Mouse (Mus musculus) retina, postnatal 7 days (tissue): ENCODE data around the gene Grik5.

ENCODE experiments used
- DNase-seq: peaks from one replicate; pipeline ENCODE4 v3.0.0-alpha.2; 2012; ENCODE audit warnings: low read depth, low spot score

The Grik5 gene

DNA sequence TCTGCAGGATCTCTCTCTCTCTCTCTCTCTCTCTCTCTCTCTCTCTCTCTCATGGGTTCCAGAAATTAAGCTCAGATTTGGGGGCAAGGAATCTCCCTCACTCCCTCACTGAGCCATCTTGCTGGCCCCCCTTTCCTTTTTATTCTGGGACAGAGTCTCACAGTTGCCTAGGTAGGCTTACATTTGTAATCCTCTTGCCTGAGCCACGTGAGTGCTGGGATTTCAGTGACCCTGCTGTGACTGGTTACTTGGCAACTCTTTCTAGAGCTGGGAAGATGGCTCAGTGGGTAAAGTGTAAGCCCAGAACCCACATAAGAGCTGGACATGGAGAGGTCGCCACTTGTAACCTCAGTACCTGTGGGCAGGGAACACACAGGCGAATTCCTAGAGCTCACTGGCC is 40.6 kb downstream of the Grik5 start:
- peak; percentile 70 for DNase-seq

DNA sequence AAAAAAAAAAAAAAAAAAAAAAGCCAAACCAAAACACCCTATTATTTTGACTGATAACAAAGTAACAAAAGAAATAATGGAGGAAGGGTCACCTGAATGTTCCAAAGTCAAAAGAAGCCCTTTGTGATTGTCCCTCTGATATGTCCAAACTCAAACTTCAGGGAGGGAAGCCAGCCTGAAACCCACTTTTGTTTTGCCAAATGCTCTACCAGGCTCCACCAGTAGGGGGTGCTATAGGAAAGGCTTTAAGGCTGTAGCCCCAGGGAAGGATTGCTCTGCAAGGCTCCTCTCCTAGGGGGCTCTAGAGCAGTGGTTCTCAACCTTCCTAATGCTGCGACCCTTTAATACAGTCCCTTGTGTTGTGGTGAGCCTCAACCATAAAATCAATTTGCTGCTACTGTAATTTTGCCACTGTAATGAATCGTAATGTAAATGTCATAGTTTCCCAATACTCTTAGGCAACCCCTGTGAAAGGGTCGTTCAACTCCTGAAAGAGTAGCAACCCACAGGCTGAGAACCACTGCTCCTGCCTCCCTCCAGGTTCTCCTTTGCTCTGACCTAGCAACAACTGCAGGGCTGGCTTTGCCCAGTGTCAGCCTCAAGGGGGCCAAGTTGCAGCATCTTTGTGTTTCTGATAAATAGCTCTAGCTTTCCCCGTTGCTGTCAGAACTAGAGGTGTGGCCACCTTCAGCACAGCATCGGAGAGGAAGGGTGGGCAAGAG is 42.0 kb downstream of the Grik5 start:
- DNase-seq = peak; percentile 81

DNA sequence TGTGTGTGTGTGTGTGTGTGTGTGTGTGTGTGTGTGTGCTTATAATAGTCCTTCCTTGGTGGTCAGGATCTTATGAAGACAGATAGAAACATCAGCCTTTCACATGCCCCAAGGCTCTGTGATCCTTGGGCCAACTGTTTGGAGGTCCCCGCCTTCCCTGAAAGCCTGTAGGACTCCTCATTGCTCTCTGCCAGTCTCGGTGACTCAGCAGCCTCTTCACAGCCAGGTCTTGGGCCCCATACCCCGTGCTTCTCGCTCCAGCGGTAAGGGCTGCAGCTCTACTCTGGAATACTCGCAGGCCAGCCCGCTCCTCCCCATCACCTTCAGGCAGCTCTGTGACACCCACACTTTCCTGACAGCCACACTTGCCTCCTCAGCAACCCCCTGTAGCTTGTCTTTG is 45.7 kb downstream of the Grik5 start:
- DNase-seq = no peak

DNA sequence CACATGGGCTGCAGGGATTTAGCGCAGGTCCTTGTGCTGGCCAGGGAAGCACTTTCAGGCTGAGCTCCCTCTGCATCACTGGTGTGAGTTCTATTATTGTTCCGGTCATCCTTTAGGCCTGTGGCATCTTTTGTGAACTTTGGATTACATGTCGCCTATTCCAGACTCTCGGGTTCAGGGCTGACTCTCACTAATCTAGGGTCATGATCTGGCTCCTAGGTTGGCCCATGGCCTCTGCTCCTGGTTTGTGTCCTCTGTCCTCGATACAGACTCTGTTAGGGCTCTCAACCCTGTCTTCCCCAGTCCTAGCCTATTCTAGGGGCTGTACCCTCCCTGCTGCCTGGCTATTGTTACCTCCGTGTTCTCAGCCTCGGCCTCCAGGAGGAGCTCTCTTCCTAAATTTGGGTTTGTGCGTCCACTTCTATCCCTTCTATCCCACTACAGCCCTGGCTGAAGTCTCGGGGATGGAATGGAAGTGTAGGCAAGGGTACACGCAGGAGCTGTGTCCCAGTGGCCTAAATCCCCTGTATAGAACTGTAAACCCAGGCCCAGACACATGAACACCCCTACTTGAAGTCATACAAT is 46.2 kb downstream of the Grik5 start:
- DNase-seq = no peak

DNA sequence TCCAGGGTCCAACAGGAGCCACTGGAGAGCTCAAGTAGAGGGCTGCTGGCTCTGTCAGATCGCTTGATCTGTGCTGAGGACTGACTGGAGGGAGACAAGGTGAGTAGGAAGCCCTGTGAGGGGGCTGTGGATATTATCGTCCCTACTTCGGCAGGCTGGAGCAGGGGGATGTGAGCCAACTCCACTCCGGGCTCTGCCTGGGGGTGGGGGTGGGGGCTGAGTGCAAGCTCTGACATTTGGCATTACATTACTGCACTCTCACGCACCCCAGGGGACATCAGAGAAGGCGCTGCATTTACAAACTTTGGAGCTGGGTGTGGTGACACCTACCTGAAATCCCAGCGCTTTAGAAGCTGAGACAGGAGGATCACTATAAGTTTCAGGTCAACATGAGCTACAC is 60.6 kb downstream of the Grik5 start:
- no peak for DNase-seq

DNA sequence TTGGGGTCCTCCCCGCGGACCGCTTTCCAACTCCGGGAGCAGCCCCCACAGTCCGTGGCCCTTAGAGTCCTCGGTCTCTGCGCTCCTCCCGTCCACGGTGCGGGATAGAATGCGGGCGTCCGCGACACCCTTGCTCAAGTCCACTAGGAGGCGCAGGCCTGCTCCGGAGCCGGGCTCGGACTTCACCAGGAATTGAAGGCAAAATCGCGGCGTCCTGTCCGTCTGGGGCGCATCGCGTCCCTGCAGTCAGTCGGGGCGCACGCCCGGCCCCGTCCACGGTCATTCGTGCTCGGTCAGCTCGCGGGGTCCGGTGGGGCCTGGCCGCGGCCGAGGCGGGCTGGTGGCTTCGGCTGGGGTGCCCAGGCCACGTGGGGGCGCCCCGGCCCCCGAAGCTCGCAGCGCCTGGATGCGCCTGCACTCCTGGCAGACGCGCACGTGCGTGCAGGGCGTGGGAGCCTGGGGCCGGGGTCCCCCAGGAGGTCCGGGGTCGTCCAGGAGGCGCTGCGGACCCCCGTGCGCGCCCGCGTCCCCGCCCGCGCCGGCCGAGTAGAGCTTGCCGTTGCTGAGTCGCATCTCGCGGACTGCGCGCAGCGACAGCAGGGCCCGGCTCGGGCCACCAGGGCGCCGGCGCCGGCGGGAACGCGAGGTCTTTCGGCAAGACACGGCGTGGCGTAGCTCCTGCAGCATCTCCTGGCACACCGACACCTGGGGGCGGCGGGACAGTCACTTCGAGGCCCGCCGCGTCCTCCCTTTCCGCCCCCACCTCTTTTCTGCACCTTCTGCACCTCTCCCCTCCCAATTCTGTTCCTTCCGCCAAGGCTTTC is 61.8 kb downstream of the Grik5 start:
- DNase-seq = no peak

DNA sequence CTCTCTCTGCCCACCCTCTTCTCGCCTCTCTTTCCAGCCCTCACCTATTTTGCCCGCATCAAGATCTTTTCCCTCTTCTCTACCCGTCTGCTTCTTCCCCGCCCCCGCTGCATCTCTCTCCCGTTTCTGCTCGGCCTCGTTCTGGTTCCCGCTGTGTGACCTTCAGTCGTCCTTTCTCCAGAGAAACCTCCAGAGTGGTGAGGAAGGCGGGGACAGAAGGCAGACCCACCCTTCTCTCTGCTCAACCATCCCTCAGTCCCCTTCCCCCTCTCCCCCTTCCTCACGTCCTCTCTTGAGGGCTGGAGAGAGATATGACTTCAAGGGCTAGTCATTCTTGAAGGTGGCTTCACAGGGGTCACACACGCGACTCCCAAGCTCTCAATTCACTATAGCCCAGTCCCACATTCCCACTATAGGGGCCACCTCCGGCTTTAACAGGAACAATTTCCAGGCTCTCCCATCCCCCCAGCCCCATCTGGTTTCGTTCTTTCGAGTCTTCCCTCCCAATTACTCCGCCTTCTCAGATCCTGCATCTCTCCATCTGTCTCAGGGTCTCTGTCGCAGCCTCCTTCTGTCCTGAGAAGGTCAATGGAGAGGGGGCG is 62.9 kb downstream of the Grik5 start:
- DNase-seq = no peak

DNA sequence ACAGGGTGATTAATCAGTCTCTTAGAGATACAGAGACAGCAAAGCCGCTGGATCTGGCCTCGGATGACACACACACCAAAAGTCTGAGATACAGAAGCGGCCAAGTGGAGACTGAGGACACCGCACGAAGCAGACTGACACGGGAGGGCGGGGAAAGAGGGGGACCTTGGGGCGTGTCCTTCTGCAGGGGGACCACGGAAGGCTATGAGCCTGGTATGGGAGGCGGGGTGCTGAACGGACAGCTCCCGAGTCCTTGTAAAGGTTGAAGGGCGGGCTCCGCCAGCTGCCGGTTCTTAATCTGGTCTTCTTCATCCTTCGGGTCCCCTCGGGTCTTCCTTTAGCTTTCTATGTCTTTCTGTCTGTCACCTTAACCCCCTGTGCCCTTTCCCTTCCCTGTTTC is 63.5 kb downstream of the Grik5 start:
- DNase-seq = no peak

DNA sequence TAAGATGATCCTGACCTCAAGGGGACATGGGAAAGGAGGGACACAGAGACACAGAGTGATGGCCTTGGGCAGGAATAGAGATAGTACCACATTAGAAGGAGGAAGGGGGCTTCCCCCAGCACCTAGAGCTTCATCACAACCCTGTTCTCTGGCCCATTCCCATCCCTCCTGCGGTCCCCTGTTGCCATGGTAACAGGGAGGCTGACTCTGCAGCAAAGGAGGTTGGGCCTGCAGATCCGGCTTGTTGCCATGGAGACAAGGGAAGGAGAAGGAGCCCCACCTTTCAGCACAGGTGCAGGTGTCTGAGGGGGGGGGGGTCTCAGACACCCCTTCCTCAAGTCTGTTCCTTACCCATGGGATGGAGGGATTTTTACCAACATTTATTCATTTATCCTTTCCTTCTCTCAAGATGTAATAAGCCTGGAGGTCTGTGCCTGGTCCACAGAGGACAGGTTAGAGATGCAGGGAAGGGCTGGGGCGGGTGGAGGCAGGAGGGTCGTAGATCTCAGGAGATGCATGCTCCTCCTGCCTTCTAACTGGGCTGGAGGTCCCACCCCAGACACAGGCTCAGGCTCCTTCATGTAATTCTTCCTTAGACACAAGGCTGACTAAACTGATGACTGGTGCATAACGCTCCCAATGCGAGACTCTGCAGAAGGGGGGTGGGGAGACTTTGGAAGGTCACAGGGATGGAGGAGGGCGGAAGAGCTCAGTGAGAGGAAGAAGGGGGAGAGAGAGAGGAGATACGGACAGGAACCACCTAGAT is 64.4 kb downstream of the Grik5 start:
- DNase-seq = no peak

DNA sequence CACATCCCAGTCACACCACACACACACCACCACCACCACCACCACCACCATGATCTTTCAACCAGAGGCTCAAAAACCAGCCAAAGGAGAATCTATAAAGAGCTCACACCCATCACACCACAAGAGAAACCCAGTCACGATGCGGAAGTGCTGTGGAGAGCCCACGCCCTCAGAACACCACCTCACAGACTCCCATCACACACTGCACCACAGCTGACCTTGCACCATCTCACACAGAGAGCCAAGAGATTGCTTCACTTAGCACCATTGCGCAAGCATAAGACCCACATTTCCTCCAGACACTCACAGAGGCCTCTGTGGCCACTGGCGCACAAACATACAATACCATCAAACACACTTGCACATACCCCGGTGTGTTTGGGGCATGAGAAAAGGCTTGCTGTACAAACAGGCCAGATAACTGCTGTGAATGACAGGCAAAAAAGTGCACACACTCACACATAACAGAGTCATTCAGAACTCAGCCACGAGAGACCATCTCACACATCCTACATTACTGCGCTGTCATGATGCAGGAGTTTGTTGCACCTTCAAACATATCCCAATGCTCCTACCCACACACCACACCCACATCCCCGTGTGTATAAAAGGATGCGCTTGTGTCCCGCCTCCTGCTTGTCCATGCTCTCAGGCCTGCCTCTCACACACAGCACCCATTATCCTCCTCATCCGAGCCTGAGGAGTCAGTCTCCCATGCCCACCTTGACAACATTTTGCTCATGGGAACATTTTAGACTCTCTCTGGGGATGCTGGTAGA is 65.4 kb downstream of the Grik5 start:
- DNase-seq = no peak

DNA sequence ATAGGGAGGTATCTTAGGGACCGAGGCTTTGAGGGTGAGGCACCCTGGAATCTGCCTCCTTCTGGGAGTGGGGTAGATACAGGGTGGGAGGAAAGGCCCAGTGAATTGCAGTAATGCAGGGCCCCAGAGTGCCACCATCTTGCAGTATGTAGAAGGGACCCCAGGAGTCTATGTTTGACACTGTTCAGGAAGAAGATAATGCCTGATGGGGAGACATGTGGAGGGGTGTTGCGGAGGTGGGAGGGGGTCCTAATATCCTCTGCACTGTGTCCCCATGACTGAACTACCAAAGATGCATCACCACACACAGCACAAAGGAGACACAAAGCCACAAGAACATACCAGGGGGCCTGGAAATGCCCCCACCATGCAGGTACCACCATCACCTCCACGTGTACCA is 66.0 kb downstream of the Grik5 start:
- DNase-seq = no peak

DNA sequence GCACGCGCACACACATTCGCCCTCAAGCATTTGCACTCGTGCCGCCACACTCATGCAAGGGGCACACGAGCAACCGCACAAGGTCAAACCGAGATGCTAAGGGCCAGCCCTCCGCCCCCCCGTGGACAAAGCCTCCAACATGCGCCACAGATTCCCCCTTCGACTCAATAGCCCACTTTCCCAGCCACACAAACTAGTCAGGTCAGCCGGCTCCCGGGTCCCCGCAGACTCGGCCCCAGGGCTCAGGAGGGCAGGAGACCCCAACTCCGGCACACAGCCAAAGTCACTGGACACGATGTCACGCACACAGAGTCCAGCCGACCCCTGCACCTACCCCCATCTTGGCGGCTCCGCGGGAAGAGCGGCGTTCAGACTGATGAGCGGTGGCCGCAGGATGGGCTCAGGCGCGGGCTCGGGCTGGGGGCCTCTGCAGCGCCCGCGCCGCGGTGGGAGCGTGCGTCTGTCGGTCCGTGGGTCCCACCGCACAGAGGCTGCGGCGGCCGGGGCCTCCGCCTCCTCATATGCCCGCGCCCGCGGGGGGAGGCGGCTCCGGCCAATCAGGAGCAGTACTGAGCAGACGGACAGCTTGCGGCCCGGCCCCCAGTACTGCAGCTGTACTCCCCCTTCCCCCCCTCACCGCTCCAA is 66.6 kb downstream of the Grik5 start, which contains the start of gene Atp1a3:
Gene Atp1a3 (minus strand): TSS at position 538 of the 645 bp plus-strand sequence.
- peak; percentile 64 for DNase-seq

DNA sequence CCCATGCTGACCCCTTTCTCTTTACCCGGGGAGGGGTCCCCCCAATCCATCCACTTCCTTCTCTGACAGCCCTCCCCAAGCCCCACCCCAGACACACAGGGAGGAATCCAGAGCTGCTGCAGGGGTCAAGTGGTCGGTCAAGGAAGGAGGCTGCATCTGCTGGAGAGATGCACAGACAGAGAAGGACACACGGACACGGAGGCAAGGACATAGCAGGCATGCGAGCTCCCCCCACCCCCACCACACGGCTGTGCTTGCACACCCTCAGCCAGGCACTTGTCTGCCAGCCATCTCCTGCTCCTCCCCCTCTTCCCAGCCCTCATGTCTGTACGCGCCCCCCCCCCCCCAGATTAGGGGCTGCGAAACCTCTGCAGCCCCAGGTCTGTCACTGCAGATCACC is 67.3 kb downstream of the Grik5 start:
- no peak for DNase-seq

DNA sequence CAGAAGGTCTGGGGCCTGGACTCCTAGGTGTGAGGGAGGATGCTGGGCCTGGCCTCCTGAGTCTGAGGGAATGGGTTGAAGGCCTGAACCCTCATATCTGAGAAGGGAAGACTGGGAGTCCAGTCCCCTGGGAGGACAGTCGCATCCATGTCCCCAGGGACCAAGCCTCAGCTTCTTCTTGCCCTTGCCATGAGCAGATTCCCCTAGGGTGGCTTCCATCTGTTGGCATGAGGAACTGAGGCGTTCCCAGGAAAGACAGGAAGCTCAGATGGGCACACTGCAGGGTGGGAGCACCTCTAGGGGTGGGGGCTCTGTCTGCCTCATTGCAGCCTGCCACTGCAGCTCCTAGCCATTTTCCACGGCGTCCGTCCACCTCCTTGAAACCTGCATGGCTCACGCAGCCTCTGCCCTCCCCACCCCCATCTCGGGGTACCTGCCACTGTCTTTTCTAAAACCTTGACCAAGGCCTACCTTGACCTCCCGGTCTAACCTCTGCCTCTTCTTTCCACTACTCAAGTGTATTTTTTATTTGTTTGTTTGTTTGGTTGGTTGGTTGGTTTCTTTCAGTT is 68.2 kb downstream of the Grik5 start:
- no peak for DNase-seq

DNA sequence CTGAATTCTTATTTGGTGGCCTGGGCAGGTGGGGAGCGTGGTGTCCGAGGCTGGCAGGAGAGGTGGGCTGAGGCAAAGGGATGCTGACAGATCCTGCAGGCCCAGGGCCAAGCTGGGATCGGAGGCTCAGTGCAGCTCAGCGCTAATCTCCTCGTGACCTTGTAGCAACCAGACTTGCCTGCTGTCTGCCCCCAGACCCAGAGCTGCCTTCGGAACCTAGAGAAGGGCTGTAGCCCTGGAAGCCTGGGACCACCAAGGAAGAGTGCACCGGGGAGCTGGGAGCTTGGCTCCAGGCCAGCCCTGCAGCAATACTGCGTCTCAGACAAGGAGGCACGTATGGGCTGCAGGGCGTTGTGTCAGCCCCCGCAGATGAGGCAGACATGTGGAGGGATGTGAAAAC is 68.9 kb downstream of the Grik5 start:
- DNase-seq = peak; percentile 71

DNA sequence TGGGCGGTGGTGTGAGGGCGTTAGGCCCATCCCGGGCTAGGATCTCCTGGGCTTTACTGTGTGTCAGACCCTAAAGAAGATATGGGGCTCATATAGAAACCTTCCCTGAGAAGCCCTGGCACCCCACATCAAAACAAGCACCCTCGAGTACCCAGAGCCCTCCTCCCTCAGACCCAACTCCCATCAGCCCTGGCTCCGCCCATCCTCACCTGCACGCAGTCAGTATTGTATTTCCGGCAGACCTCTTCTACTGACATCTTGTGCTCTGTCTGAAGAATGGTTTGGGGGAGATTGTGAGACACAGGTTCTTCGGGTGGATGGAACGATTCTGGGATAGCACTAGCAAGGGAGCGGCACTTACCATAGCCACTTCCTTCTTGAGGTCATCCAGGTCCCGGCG is 71.4 kb downstream of the Grik5 start:
- no peak for DNase-seq

DNA sequence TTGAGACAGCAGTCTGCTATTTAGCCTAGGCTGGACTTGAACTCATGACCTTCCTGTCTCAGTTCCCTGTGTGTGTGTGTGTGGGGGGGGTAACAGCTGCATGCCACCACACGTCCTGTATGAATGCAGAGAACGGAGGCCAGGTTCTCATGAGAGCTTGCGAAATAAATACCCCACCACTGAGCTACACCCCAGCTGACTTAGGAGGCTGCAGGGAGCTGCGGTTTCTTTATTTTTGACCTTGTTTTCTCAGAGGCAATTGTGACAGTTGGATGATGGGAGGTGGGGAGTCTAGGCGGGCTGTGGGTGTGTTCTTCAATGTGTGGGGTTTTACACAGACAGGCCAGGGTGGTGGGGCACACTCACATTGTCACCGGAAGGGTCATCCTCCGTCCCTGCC is 71.9 kb downstream of the Grik5 start:
- DNase-seq = no peak

DNA sequence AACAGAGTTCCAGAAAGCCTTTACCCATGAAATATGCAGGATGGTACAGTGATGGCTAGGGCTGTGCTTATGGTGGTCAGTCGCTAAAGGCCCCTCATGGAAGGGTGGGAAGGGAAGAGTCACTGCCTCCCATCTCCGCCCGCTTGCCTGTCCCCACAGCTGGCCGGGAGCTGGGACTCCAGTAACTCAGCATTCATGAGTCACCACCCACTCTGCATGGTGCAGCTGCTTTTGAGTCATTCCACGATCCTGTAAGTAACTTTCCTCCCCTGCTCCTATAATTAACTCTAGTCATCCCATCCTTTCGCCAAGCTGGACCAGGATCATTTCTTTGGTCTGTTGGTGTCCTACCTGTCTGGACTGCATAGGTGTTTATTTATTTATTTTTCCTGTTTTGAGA is 79.1 kb downstream of the Grik5 start:
- no peak for DNase-seq

DNA sequence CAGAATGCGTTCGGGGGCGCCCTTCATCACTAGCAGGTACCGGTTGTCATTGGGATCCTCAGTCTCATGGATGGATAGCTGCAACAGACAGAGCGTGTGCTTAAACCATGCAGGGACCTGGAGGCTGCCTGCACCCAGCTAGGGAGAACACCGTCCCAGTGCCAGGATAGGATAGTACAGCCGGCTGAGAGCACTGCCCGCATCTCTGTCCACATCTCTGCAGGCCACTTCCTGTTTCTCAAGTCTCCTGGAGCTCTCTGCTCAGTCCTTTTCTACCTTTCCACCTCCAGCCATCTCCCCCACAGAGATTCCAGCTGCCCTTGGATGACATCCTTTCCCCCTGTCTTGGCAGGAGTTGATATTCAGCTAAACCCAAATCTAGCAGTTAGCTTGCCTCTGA is 81.7 kb downstream of the Grik5 start:
- DNase-seq = no peak

DNA sequence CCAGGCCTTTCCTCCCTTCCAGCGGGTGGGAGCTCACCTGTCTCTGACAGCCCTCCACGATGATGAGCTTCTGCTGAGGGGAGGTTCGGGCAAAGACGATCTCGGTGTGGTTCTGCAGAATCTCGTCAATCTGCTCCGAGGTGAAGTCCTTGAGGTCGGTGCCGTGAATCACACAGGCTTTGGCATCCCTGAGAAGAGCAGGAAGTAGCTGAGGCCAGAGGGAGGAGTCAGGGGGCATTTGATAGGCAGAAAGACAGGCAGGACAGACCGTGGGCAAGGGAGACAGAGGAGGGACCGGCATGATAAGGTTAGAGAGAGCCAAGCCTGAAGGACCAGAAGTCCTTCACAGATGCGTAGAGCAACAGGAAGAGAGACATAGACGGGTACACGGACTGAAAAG is 84.2 kb downstream of the Grik5 start:
- DNase-seq = no peak
